Mouse (Mus musculus): ENCODE measurements at regions not wholly inside any gene's neighbourhood (a gene's known extent, or its start where the extent isn't known, plus 50 kb on each side); places are given as distances from the start of the nearest gene placed in this dataset.

DNA sequence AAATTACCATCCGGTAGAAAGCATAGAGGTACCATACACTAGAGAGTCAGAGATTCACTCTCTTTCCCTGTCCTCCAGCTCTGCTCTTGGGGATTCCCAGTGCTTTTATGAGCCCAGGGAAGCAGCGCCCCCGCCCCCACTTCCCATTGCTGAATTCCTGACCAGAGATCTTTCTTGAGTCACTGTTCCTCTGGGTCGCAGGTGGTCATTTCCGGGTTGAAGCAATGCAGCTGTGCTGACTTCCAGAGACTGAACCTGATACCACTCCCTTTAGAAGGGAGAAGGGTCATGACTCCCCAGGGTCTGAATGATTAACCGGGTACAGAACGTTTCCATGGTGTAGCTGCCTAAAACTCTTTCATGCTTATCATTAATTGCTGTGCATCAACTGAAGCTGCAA is 128.9 kb downstream of the Cd83 start:
- peak; percentile 59 for DNase-seq (ENCODE audit: low spot score)

DNA sequence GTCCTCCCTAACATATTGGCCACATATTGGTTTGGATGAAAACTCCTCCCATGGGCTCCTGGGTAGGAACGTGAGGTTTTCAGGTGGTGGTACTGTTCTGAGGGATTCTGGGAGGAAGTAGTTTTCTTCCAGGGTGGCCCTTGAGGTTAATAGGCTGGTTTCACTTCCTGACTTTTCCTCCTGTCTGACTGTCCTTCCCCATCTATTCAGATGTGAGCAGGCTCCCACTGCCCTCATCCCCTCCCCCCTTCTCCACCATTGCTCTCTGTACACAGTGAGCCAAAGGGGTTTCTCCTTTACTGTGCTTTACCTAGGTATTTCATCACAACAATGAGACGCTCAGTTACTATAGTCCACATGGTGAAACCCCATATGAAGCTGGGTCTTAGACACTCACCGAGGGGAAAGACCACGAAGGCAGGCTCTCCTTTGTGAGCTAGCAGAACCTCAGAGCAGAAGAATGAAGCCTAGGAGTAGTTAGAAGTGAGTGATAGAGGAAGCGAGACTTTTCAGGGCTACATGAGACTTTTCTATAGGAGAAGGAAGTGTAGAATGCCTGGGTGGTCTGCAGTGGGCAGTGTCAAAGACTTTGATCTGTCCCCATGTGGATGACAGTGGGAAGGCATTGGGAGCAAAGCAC is 135.3 kb downstream of the Cd83 start:
- DNase-seq (ENCODE audit: low spot score) = no peak

DNA sequence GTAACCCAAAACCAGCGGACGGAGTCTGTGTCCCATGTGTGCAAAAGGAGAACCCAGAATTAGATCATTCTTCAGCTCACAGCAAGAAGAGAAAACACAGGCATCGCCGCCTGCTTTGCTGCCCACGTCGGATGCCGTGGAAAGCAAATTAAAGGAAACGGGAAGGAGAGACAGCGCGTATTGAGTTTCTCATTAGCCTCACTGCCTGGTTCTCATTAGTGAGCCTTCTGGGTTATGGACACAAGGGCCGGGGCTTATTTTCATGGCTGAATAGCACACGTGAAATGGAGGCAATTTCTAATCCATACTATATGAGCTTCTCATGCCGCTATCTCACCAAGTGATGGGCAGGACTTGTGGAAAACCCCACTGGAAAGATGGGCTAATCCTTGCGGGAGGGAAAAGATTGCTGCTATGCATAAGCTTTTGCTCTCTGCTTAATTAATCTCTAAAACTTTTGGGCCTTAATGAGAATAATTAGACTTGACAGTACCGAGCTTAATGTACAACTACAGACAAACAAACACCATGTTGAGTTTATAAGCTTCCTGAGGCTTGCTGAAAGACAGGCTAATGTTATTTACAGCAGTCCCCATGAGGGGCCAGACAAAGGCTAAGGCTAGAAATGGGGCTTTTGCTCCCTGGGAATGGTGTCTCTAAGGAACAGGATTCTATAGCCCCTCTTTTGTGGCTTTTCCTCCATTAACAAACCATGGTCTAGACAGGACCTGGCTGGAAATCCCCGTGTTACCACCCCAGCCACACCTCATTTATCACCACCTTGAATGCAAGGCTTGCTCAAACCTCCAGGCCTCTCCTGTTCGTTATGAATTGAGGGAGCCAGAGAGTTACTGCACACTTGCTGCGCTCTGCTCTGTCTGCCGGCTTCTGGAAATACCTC is 145.8 kb downstream of the Cd83 start:
- DNase-seq (ENCODE audit: low spot score) = no peak

DNA sequence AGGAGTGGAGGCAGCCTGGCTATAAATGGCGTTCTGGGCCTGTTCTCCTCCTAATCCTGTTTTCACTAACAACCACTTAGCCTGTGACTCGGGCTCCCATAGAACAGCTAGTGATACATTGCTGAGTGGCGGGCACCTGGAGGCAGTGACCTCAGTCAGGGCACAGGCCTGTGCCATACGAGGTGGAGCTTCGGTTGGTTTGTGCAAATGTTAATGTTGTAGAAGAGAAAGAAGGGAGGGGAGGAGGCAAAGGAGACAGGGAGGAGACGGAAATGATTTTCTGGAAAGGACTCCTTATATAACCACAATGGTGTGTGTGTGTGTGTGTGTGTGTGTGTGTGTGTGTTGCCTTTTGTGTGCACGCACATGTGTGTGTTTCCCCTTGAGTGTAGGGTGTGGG is 148.4 kb downstream of the Cd83 start:
- no peak for DNase-seq (ENCODE audit: low spot score)

DNA sequence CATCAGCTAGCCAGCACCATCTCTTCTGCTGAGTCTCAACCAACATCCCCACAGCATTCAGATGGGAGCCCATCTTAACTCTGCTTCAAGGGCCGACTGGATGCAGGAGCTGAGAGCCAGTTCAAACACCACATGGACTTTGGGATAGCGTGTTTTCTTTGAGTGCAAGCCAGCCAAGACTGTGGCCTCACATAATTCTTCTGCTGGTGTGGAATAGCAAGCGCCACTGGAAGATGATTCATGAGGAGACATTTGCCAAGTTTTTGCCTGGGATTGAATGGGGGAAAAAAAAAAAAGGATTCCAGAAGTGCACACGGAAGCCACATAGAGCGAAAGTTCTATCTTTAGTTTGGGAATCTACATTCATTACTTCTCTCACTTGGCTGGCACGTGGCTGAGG is 150.7 kb downstream of the Cd83 start:
- DNase-seq (ENCODE audit: low spot score) = no peak

DNA sequence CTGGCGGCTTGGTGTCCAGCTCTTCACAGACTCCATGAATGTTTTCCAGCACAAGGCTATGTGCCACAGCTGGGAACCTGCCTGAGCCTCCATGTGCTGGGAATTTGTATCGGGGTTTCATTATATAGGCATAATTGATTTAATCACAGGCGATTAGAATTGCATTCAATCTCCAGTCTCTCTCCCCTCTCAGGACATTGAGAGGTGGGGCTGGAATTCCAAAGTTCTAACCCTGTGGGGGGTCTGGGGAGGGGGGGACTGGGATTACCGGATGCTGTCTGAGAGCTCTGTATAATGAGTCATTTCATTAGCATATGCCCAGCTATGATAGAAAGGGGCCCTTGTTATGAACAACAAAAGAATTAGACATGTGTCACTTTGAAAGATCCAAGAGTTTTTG is 151.9 kb downstream of the Cd83 start:
- no peak for DNase-seq (ENCODE audit: low spot score)

DNA sequence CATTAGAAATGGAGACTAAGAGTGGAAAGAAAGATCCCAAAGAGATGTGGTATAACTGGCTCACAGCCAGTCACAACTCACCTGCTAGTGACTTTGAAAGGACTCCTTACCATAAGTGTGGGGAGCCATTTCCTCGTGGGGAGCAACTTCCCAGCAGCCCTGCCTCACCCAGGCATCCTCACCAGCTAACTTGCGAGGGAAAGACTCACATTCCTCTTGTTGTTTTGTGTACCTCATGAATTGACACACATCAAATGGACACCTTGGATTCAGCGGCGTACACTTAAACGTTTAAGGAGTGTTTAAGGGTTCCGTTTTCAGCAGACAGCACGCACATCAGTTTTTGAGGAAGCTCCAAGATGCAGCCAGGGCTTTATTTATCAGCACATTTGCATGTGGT is 154.0 kb downstream of the Cd83 start:
- no peak for DNase-seq (ENCODE audit: low spot score)

DNA sequence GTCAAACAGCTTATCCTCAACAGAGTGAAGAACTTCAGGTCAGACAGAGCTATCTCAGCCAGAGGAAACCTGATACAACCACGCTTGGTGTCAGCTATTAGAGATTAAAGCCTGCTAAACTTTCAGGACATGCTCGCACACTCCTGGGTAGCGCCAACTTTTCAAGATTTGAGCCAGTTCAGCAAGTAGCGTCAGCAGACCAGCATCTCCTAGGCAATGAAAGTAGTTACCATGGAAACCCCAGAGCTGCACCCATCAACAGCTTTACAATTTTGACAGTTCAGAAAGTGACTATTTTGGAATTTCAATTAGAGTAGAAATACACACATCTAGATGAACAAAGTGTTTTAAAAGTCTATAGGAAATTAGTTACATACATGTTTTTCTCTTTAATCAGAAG is 154.8 kb downstream of the Cd83 start:
- no peak for DNase-seq (ENCODE audit: low spot score)

DNA sequence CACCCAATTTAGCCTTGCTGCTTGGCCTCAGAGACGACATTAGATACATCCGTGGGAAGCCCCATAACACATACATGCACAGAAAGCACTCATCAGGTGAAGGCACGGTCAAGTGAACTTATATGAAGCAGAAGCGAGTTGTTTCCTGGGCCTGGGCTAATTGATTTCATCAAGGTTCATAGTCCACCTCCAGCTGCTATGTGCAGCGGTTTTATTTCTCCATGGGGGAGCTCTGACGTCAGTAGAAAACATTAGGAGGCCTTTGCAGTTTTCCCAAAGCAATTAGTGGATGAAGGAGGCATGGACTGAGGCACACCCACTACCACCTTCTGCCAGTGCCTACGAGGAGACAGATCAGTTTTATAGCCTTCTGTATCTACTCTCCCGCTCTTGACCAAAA is 157.2 kb downstream of the Cd83 start:
- DNase-seq (ENCODE audit: low spot score) = no peak

DNA sequence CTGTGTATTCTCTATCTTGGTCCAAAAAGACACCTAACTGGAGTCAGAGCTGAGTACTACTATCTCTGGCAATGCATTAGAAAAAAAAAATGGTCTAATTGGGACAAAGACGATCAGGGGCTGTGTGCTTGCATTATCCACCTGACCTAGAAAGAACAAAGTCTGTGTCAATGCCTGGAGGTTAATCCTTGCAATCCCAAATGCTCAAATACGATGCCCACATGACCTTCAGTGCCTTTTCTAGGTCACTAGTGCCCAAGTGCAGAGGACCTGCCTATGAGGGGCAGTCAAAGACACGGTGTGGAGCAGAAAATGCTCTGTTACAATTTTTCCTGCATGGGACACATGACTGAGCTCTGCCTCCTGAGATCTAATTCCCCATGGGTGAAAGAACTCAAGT is 164.0 kb downstream of the Cd83 start:
- no peak for DNase-seq (ENCODE audit: low spot score)

DNA sequence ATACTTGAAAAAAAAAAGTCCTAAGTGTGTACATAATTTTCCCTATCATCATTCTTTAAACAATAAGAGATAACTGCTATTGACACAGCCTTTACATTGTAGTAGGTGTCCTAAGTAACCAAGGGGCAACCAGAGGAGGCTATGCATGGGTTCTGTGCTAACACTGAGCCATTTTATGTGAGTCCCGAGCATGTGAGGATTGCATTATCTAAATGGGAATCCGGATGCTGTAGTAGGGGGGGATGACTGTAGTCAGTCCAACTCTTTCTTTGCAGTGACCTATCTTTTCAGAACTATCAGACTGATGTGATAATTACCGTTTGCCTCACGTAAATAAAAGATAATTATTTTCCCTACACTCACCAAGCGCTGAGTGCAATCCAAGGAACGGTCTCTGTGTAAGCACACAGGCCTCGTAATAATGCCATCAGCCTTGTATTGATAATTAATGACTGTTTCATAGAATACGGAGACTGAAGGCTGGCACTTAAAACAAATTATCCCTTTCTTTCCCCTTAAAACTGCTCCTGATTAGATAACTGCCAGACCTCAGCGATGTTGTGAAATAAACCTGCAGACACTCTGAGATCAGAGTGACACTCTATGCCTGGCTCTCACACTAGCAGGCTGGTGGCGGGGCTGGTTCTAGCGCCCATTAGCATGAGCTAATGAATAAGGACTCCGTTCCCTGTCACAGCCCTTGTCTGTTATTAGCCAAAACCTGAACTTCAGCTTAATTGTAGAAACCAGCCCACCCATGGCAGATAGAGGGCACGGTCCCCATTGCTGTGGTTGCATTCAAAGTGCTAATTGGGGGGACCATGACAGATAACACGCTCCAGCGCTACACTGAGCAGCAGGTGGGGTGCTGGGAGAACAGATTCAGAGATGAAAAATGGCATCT is 165.4 kb downstream of the Cd83 start:
- no peak for DNase-seq (ENCODE audit: low spot score)

DNA sequence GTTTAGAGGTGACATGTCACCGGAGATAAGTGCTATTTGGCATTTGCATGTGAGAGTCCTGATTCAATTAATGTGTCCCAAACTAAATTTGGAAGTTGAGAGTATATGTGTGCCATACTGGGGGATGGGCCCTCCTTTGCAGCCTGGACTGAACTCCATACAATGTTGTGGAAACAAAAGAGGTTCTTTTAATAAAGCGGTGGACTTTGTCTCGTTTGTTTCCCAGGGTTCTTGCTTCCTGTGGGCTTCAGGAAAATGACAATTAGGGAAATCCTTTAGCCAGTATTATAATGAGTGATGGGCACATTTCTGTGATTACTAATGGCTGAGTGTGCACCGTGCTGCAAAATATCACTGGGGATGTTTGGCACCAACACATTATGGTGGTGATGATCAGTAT is 167.9 kb downstream of the Cd83 start:
- no peak for DNase-seq (ENCODE audit: low spot score)

DNA sequence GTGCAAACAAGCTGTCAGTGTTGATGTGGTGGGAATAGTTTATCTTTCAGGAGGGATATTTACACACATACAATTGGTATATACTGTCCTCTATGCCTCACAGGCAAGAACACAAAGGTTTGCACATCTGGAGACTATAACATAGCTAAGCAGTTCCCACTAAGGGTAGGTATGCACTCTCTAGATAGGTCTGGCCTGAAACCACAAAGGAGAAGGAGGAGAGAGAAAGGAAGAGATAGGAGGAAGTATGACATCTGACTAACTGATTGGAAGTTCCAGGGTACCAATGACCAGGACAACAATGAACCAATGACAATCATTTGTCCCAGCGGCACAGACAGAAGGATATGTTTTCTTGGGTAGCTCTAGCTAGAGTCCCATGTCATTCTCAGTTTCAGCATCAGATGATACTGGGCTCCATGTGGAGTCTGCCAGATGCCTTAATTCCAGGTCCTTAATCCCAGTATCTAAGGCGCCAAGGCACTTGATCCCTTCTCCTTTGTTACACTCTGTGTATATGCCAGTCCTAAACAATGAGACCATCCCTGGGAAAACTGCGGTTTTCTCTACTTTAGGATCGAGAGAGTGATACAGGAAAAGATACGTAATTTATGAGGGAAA is 168.5 kb downstream of the Cd83 start:
- DNase-seq (ENCODE audit: low spot score) = no peak

DNA sequence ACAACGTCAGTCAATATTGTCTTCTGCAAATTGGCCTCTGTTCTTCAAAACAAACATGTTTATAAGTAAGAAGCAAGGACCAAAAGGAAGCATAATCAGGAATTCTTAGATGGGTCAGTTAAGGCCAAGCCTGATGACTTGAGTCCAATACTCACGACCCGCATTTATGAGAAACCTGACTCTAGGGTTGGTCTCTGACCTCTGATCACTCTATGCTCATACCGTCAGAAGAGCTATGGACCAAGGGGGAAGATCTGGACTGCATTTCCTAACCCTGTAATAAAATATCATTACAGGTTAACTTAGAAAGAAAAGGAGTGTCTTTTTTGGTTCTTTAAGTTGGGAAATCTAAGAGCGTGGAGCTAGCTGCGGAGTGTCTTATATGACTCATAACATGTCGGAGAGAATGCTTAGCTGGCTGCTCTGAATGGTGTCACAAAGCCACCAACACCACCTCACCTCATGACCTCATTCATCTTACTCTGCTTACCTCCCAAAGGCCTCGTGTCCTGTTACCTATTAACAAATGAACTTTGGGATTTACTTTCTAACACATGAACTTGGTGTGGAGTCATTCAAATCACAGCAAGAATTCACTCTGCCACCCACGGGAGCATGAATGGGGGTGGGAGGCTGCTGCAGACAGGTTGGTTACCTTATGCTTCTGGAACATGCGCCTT is 170.3 kb downstream of the Cd83 start:
- DNase-seq (ENCODE audit: low spot score) = peak; percentile 22

DNA sequence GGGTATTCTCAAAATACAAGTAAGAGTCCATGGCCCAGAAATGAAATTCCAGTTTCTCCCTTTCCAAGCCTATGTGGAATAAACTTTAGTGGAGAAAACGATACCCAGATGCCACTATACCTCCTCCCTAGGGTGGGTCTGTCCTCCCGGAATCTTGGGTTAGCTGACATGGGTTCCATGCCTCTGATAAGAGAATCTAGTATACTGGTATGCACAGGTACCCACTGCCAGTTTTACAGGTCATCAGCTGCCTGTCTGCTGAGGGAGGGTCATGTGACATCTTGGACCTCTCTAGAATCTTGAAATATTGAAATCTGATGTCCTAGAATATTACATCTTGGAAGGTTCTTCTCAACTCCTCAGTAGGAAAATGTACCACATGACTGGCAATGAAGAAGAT is 172.5 kb downstream of the Cd83 start:
- DNase-seq (ENCODE audit: low spot score) = no peak

DNA sequence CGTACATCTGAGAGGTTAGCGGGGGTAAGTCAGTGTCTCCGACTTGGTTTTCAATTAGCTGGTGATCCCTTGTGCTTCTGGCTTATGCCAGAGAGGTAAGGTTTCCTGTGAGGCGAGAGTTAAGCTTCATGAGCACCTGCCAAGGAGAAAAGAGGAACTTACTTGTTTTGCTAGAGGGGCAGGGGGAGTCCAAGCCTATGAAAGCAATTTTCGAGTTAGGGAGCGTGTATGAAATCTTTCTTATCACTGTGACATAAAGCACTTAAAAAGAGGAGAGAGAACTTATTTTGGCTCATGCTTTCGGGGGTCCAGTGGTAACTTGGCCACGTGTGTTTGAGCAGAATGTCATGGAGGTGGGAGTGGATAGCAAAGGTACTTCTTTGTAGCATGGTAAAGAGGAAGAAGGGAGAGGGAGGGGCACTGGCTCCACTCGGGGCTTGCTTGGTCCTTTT is 174.6 kb downstream of the Cd83 start:
- no peak for DNase-seq (ENCODE audit: low spot score)

DNA sequence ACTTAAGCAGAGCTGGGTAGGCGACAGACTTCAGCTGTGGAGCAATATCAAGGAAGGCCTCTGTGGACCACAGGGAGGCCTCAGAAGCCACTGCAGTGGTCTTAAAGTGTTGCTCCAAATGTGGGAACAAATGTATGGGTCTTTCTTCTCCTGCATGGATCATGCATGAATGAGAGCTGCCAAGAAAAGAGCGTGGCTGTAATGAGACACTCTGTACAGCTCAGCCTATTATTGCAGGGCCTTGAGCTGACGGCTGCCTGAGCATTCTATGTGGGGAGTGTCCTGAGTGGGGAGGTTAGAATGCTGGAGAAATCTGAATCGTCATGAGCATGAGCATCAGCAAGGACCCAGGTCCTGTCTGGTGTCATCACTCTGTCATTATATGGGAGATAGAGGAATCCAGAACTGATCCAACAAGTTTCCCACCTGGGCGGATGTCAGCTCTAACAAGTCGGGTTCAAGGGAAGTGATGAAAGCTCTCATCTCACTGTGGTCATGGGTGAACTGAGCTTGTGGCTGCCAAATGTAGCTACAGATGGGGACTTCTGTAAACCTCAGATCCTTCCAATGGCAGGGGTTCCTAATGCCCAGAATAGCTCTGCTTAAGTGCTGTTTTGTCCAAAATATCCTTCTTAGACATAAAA is 176.6 kb downstream of the Cd83 start:
- no peak for DNase-seq (ENCODE audit: low spot score)

DNA sequence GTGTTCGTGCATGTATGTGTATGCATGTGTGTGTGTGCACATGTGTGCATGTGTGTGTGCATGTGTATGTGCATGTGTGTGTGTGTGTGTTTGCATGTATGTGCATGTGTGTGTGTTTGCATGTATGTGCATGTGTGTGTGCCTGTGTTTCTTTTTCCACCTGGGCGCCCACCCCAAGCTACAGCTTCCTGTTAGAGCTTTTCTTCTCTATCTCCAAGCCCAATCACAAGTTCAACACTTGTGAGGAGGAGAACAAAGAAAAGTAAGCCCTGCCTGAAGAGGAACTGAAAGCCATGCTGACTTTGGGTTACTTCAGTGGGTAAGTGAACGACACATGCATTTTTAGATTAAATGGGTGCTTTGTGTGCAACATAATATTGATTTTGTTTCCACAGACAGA is 177.4 kb downstream of the Cd83 start:
- no peak for DNase-seq (ENCODE audit: low spot score)

DNA sequence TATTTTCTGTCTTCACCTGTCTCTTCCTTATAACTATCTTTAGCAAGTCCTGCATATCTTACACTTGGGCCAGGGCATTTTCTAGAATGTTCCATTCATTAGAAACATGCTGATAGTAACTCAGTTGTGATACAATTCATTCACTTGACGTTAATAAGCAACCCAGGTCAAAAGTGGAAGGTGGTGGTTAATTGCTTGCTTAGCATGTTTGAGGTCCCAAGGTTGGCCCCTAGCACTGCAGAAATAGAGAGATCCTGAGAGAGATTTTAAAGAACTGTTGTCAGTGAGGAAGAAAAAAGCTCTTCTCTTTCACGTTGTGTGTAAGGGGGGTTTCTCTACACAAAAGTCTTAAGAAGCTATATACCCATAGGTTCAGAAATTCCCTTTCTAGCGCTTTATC is 178.7 kb downstream of the Cd83 start:
- no peak for DNase-seq (ENCODE audit: low spot score)

DNA sequence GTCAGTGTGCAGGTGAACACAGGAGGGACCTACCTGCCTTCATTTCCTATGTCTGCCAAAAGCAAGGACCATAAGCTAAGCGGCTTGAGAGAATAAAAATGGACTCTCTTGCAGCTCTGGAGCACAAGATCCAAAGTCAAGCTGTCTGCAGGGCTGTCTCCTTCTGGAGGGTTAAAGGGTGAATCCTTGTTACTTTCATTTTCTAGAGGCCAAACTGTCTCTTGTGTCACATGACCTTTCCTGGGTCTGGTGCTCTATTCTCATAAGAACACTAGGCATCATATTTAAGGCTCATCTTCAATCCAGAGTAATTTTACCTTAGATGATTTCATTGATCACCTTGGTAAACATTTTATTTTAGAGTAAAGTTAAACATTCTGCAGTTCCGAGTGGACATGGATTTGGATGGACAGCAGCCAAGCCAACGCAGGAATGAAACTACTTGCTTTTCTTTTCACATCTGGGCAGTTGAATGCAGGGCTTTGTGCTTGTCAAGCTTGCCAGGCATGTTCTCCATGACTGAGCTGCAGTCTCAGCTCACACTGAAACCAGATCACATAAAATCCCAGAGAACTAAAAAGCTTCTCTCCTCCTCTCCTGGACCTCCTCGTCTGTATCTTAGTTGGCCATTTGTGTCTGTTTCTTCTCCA is 180.8 kb downstream of the Cd83 start:
- no peak for DNase-seq (ENCODE audit: low spot score)

DNA sequence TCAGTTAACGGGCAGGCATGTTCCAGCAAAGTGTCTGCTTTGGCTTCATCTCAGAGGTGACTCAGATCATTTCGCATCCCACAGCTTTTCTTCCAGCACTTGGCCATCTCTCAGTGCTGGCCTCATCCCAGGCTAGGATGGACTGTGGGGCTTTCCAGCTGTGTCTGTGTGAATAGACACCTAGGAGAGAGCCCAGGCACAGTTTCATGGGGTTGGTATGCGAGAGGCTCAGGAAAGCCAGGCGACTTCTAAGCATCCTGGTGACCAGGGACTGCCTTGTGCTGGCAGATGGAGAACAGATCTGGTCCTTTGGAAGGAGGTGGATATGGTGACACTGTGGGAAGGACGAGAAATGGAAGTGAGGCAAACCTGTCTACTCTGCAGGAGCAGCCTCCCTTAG is 182.9 kb downstream of the Cd83 start:
- DNase-seq (ENCODE audit: low spot score) = no peak
